Mouse (Mus musculus) midbrain, embryonic 13.5 days (tissue): Measurements from ENCODE around the gene Vwa5a. TPM values are rescaled to one million over a fixed set of nuclear protein-coding genes. Genes with fewer than 3 reads are reported as not detected.

Experiments used
- ATAC-seq: fragments of 200-750 bp; cut with Nextera tagmentation; 2 replicates; pipeline ENCODE4 v1.8.0; 2017; ENCODE audit warnings: mild to moderate bottlenecking, moderate TSS enrichment, moderate library complexity
- H3K27ac ChIP-seq: fragments of 300-500 bp; sonication (generic); 2 replicates; pipeline ENCODE4 v1.5.1; 2015; ENCODE audit warnings: inconsistent platforms, mild to moderate bottlenecking, moderate library complexity
- H3K27me3 ChIP-seq: fragments of 300-500 bp; sonication (generic); 2 replicates; pipeline ENCODE4 v1.6.1; 2015; ENCODE audit warnings: mild to moderate bottlenecking, inconsistent platforms
- H3K36me3 ChIP-seq: fragments of 300-500 bp; sonication (generic); 2 replicates; pipeline ENCODE4 v1.6.1; 2015; ENCODE audit warnings: mild to moderate bottlenecking, inconsistent platforms
- H3K4me1 ChIP-seq: fragments of 300-500 bp; sonication (generic); replicated peaks from 2 replicates; pipeline ENCODE4 v1.6.1; 2015; ENCODE audit warnings: inconsistent platforms
- H3K4me2 ChIP-seq: fragments of 300-500 bp; sonication (generic); replicated peaks from 2 replicates; pipeline ENCODE4 v1.6.1; 2015; ENCODE audit warnings: moderate library complexity, mild to moderate bottlenecking, inconsistent platforms
- H3K4me3 ChIP-seq: fragments of 300-500 bp; sonication (generic); replicated peaks from 2 replicates; pipeline ENCODE4 v1.5.1; 2015; ENCODE audit warnings: mild to moderate bottlenecking, inconsistent platforms
- H3K9ac ChIP-seq: fragments of 300-500 bp; sonication (generic); replicated peaks from 2 replicates; pipeline ENCODE4 v1.6.1; 2015; ENCODE audit warnings: mild to moderate bottlenecking, inconsistent platforms
- H3K9me3 ChIP-seq: fragments of 300-500 bp; sonication (generic); 2 replicates; pipeline ENCODE4 v1.6.1; 2016; ENCODE audit warnings: mild to moderate bottlenecking, inconsistent platforms
- WGBS: fragments of 180-500 bp; shearing (Covaris S2); methylation state at CpG from one replicate; pipeline ENCODE4 v1.1.7; 2015; 5-methylcytosine and 5-hydroxymethylcytosine counted together
- polyA plus RNA-seq: library from polyadenylated mRNA; unstranded; fragments of >200 nt; fragmentation: Nextera tagmentation; extraction: Ambion mirVana; gene quantifications from 2 replicates; pipeline ENCODE4 v1.2.1, GENCODE M21; 2015

The Vwa5a gene
- 6.0 and 8.3 TPM in 2 replicates for polyA plus RNA-seq

- Histone ChIP-seq H3K27ac (no peak within 1 kb of the TSS), H3K9me3 (no peaks in the 10 kb centered on the region), H3K9ac (peak within 1 kb of the TSS; percentile 37; the same call in 1 of the 2 replicates), H3K27me3 (no peaks in the 10 kb centered on the region), H3K4me3 (peak within 1 kb of the TSS; percentile 36), H3K36me3 (no peaks in the 10 kb centered on the region), H3K4me2 (peak within 1 kb of the TSS; percentile 48), H3K4me1 (peaks cover 12% of the 10 kb centered on the region)
- 6% methylated on average over 4 of the region's 4 CpGs for WGBS
- ATAC-seq: no peak
Observed at GRCm38 (mm10) chr9:38718102-38718501, at the start of gene Vwa5a. Gene Vwa5a, plus strand, starts transcription at chr9:38718268.

GRCm38 (mm10) chr9:38672887-38673286 is 45.2 kb upstream of the Vwa5a start:
- no peak for ATAC-seq
- 85% methylated on average over 2 of the region's 2 CpGs for WGBS
- H3K9ac ChIP-seq: no peak overlapping the region
- no peaks in the 10 kb centered on the region for H3K27me3 ChIP-seq
- no peaks in the 10 kb centered on the region for H3K36me3 ChIP-seq
- no peak overlapping the region for H3K4me3 ChIP-seq
- H3K9me3 ChIP-seq: no peaks in the 10 kb centered on the region
- H3K27ac ChIP-seq: no peak overlapping the region
- no peaks in the 10 kb centered on the region for H3K4me1 ChIP-seq
- no peak overlapping the region for H3K4me2 ChIP-seq

DNA sequence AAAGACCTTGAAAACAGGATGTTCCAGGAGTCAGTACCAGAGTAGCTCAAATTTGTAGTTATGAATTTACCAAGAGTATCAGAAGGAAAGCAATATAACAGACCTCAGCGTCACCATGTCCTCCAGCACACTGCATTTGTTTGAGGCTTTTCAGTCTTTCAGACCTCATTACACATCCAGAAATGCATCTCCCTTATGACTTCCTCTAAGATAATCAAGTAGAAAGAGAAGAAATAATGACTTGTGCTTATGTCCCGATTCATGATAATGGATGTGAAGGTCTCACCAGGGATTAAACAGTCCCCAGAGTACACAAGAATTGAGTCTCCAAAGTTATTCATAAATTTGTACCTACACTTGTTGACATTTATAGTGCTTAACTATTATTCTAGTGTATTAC is 43.6 kb upstream of the Vwa5a start, which contains the start of gene Olfr918:
Gene Olfr918 (minus strand): TSS at position 101 of the 400 bp plus-strand sequence.
- H3K36me3 ChIP-seq: no peaks in the 10 kb centered on the region
- ATAC-seq: no peak
- no peaks in the 10 kb centered on the region for H3K27me3 ChIP-seq
- H3K4me1 ChIP-seq: no peaks in the 10 kb centered on the region
- no peaks in the 10 kb centered on the region for H3K9me3 ChIP-seq
- H3K4me2 ChIP-seq: no peak within 1 kb of the TSS
- no peak within 1 kb of the TSS for H3K27ac ChIP-seq
- no peak within 1 kb of the TSS for H3K9ac ChIP-seq
- 89% methylated on average over 2 of the region's 2 CpGs for WGBS
- H3K4me3 ChIP-seq: no peak within 1 kb of the TSS

- Histone ChIP-seq H3K27ac (no peak overlapping the region), H3K4me1 (peaks cover 12% of the 10 kb centered on the region), H3K9ac (peak overlapping the region; percentile 37; the same call in 1 of the 2 replicates), H3K36me3 (no peaks in the 10 kb centered on the region), H3K4me3 (peak overlapping the region; percentile 36), H3K9me3 (no peaks in the 10 kb centered on the region), H3K27me3 (no peaks in the 10 kb centered on the region), H3K4me2 (peak overlapping the region; percentile 48)
- peak; percentile 40; the same call in 1 of the 2 replicates for ATAC-seq
- 2% methylated on average over 3 of the region's 3 CpGs for WGBS
Observed at GRCm38 (mm10) chr9:38718927-38719441, 916 bp downstream of the Vwa5a start.

DNA sequence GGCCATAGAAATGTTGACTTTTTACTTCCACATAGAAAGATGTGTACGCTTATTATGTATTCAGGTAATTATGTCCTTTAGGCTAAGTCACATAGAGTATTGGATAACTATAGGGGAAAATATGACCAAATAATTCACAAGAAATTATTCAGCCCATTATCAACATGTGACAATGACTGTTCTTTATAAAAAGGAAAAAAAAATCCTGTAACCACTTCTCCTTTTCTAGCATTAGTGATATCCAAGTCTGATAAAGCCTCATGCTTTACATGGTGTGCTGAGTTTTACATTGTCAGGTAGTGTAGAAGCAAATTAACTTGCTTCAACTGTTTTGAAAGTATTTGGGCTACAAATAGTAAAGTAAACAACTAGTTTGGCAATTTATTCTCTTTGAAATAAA is 6.0 kb downstream of the Vwa5a start:
- no peak overlapping the region for H3K9ac ChIP-seq
- ATAC-seq: no peak
- H3K36me3 ChIP-seq: no peaks in the 10 kb centered on the region
- H3K4me3 ChIP-seq: no peak overlapping the region
- no peak overlapping the region for H3K4me2 ChIP-seq
- H3K4me1 ChIP-seq: peaks cover 3% of the 10 kb centered on the region
- no peaks in the 10 kb centered on the region for H3K27me3 ChIP-seq
- 98% methylated on average over 1 of the region's 1 CpGs for WGBS
- no peak overlapping the region for H3K27ac ChIP-seq
- no peaks in the 10 kb centered on the region for H3K9me3 ChIP-seq

DNA sequence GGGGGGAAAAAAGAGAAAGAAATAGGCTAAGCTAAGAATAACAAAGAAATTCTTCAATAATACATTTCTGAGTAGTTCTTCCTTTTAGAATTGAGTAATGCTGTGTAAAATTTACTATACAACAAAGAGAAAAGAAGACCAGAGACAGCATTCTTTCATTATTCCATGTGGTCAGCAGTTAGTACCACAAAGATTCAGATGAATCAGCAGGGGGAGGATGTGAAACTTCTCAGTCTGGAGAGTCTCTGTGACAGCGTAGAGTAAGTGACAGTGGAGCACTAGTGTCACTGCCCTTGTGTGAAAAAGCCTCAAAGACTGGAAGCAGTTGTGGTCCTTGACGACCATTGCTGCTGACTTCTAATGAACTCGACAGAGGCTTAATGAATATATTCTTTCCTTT is 10.2 kb downstream of the Vwa5a start:
- Histone ChIP-seq H3K27me3 (no peaks in the 10 kb centered on the region), H3K27ac (no peak overlapping the region), H3K4me2 (no peak overlapping the region), H3K4me1 (no peaks in the 10 kb centered on the region), H3K4me3 (no peak overlapping the region), H3K9me3 (no peaks in the 10 kb centered on the region), H3K9ac (no peak overlapping the region), H3K36me3 (no peaks in the 10 kb centered on the region)
- WGBS: 72% methylated on average over 3 of the region's 3 CpGs
- ATAC-seq: no peak

DNA sequence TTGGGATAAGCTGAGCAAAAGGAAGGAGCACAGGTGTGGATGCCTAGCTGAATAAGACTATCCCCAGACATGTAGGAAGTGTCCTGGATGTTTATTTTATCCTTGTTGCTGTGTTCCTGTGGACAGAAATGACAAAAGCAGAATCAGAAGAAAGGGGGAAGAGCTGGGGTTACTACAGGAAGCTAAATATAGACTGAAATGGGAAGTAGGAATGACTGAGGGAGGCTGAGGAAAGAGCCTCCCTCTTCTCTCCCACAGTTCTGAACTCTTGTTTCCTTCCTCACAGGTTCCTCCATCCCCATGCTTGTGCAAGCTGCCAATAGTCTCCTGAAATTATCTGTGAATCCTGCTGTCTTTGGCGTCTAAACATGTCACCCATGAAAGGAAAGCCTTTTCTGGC is 23.3 kb downstream of the Vwa5a start:
- H3K27me3 ChIP-seq: no peaks in the 10 kb centered on the region
- no peak overlapping the region for H3K9ac ChIP-seq
- no peak overlapping the region for H3K27ac ChIP-seq
- 89% methylated on average over 1 of the region's 1 CpGs for WGBS
- ATAC-seq: no peak
- no peaks in the 10 kb centered on the region for H3K4me1 ChIP-seq
- no peak overlapping the region for H3K4me3 ChIP-seq
- H3K36me3 ChIP-seq: no peaks in the 10 kb centered on the region
- H3K9me3 ChIP-seq: no peaks in the 10 kb centered on the region
- H3K4me2 ChIP-seq: no peak overlapping the region

- Histone ChIP-seq H3K9me3 (no peaks in the 10 kb centered on the region), H3K9ac (no peak overlapping the region), H3K27me3 (no peaks in the 10 kb centered on the region), H3K4me3 (no peak overlapping the region), H3K4me2 (no peak overlapping the region), H3K4me1 (no peaks in the 10 kb centered on the region), H3K27ac (no peak overlapping the region), H3K36me3 (no peaks in the 10 kb centered on the region)
- ATAC-seq: no peak
- 95% methylated on average over 4 of the region's 4 CpGs for WGBS
Observed at GRCm38 (mm10) chr9:38744619-38745315, 26.7 kb downstream of the Vwa5a start.

DNA sequence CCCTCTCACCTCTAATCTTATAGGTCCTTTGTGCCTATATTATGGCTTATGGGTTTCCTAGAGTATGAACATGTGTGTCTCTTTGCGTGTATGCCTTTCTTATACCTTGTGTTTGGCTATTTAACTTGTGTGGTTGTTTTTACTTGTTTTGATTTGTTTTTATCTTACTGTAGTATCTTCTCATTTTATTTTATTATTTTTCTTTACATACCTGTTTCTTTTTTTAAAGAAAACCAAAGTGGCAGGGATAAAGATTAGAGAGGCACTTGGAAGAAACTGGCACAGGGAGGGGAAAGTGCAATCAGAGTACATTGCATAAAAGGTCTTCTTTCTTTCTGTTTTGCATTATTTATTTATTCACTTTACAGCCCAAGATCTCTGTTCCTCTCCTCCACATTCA is 33.9 kb downstream of the Vwa5a start, which contains the start of gene Olfr920:
Gene Olfr920 (plus strand): TSS at position 301 of the 400 bp plus-strand sequence.
- 93% methylated on average over 1 of the region's 1 CpGs for WGBS

DNA sequence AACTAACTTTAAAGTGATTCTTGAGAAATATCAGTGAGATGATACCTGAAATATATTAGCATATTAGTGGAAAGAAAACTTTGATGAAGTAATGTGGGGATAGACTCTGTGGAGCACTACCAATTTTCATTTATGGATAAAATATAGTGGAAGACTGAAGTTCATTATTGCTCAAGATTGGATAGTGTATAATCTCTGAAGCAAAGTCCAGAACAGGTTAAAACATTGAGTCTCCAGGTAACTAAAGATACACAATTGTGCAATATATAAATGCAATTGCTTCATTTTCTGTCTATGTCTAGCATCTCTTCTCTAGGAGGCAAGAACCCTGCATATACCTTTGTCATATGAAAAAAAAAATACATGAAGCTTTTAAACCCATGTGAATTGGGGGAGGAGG is 54.7 kb downstream of the Vwa5a start, which contains the start of gene Olfr921:
Gene Olfr921 (plus strand): TSS at position 301 of the 400 bp plus-strand sequence.
- Histone ChIP-seq H3K4me1 (no peaks in the 10 kb centered on the region), H3K9me3 (no peaks in the 10 kb centered on the region), H3K27ac (no peak within 1 kb of the TSS), H3K4me2 (no peak within 1 kb of the TSS), H3K27me3 (no peaks in the 10 kb centered on the region), H3K36me3 (no peaks in the 10 kb centered on the region), H3K4me3 (no peak within 1 kb of the TSS), H3K9ac (no peak within 1 kb of the TSS)
- ATAC-seq: no peak

More for the DNA sequence above, 33.9 kb downstream of the Vwa5a start, which contains the start of gene Olfr920:
- Histone ChIP-seq H3K4me3 (no peak within 1 kb of the TSS), H3K36me3 (no peaks in the 10 kb centered on the region), H3K27me3 (no peaks in the 10 kb centered on the region), H3K4me1 (no peaks in the 10 kb centered on the region), H3K27ac (no peak within 1 kb of the TSS), H3K4me2 (no peak within 1 kb of the TSS), H3K9me3 (no peaks in the 10 kb centered on the region; the same call in 1 of the 2 replicates), H3K9ac (no peak within 1 kb of the TSS)
- ATAC-seq: no peak

- no peaks in the 10 kb centered on the region for H3K9me3 ChIP-seq
- 90% methylated on average over 2 of the region's 2 CpGs for WGBS
- H3K27ac ChIP-seq: no peak overlapping the region
- no peaks in the 10 kb centered on the region for H3K4me1 ChIP-seq
- H3K4me2 ChIP-seq: no peak overlapping the region
- H3K4me3 ChIP-seq: no peak overlapping the region
- no peaks in the 10 kb centered on the region for H3K36me3 ChIP-seq
- no peaks in the 10 kb centered on the region for H3K27me3 ChIP-seq
- ATAC-seq: no peak
- no peak overlapping the region for H3K9ac ChIP-seq
Observed at GRCm38 (mm10) chr9:38792689-38793088, 74.6 kb downstream of the Vwa5a start.
